Mouse (Mus musculus): ENCODE measurements at regions not wholly inside any gene's neighbourhood (a gene's known extent, or its start where the extent isn't known, plus 50 kb on each side); places are given as distances from the start of the nearest gene placed in this dataset.
A peak's percentile ranks its signal among the peaks of the same experiment; 100 is the strongest.
"Not testable (repeated sequence)": the region's sequence is repeated elsewhere in the genome, so short reads cannot be mapped to it uniquely, and the experiment has no call there.

DNA sequence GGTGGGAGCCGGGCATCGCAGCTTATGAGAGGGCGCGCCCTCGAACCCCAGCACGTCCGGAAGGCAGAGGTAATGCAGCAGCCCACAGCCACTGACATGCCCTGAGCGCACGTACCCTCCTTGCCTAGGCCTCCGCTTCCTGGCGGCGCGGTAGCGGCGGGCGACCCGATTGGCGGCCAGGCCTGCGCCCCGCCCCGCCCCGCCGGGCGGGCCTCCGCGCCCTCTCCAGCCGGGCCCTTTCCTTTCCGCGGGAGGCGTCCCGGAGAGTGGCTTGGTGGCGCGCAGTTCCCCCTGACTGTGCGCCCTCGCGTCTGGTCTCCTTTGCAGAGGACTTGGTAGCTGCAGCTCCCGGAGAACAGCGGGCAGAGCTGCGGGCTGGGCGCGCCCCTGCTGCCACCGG, 461.1 kb downstream of the Gm21863 start:
- not testable (repeated sequence) for H3K27ac ChIP-seq (ENCODE audit: low read length); ATAC-seq; H3K36me3 ChIP-seq (ENCODE audit: control insufficient read depth, insufficient read depth, low read length); H3K4me1 ChIP-seq (ENCODE audit: control insufficient read depth, insufficient read depth, low read length); H3K9ac ChIP-seq (ENCODE audit: low read depth, low read length); H3K27me3 ChIP-seq (replicated peaks; ENCODE audit: control insufficient read depth, insufficient read depth, low read length); H3K9me3 ChIP-seq (ENCODE audit: control insufficient read depth, low read length)
- WGBS = 9% methylated on average over 10 of the region's 42 CpGs
- Histone ChIP-seq H3K4me3 (ENCODE audit: low read length) (peak overlapping the region; percentile 25), H3K4me2 (ENCODE audit: low read depth, low read length) (0 out of 2 replicates have a peak overlapping the region, but pooled peaks have one; percentile 16)

DNA sequence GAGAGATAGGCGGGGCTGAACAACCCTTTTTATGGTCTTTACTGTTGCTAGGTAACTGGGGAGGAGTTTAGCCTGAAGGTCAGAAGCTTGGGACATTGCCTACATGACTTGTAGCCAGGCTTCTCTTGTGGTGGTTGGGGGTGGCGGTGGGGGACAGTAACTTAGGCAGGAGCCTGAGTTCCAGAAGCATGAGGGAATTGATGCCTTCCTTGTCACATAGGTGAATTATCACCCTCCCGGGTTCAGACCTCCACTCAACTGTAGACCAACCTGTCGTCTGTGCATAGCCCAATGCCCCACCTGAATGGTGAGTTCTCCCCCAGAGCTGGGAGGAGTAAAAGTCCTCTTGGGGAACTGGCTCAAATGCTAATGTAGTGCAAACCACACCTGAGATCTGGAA, 472.1 kb downstream of the Gm21863 start:
- not testable (repeated sequence) for ATAC-seq; H3K36me3 ChIP-seq (ENCODE audit: control insufficient read depth, insufficient read depth, low read length); H3K9me3 ChIP-seq (ENCODE audit: control insufficient read depth, low read length); H3K9ac ChIP-seq (ENCODE audit: low read depth, low read length); H3K4me2 ChIP-seq (ENCODE audit: low read depth, low read length); H3K4me3 ChIP-seq (ENCODE audit: low read length); H3K27ac ChIP-seq (ENCODE audit: low read length); H3K27me3 ChIP-seq (replicated peaks; ENCODE audit: control insufficient read depth, insufficient read depth, low read length); H3K4me1 ChIP-seq (ENCODE audit: control insufficient read depth, insufficient read depth, low read length)
- WGBS = 85% methylated on average over 3 of the region's 4 CpGs

DNA sequence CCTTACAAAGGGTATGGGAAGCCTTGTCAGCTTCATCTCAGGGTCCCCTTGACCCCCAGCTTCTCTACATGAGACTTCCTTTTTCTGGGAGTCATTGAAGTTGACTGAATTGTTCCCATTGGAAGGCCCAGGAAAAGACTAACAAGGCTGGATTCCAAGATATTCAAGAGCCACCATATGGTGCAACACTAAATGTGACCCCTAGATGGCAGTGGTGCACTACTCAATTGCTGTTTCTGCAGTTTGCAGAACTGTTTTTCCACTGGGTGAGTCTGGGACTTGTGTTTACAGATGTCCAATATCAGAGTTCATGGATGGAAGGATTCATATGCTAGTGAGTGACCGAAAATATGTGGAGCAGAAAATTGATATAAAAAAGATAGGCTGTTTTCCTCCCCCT, 510.3 kb downstream of the Gm21863 start:
- not testable (repeated sequence) for H3K9ac ChIP-seq (ENCODE audit: low read depth, low read length); H3K4me2 ChIP-seq (ENCODE audit: low read depth, low read length); H3K27me3 ChIP-seq (replicated peaks; ENCODE audit: control insufficient read depth, insufficient read depth, low read length); H3K4me1 ChIP-seq (ENCODE audit: control insufficient read depth, insufficient read depth, low read length); H3K4me3 ChIP-seq (ENCODE audit: low read length); H3K27ac ChIP-seq (ENCODE audit: low read length); ATAC-seq; H3K9me3 ChIP-seq (ENCODE audit: control insufficient read depth, low read length); H3K36me3 ChIP-seq (ENCODE audit: control insufficient read depth, insufficient read depth, low read length)
- 57% methylated on average over 1 of the region's 1 CpGs for WGBS

Measured in intestine, embryonic 16.5 days (tissue).